Mouse (Mus musculus) stomach, postnatal 0 days (tissue): Measurements from ENCODE around the gene Pih1d2. TPM values are rescaled to one million over a fixed set of nuclear protein-coding genes. Genes with fewer than 3 reads are reported as not detected.

Experiments
- ATAC-seq: fragments of 200-750 bp; cut with Nextera tagmentation; 2 replicates; pipeline ENCODE4 v1.8.0; 2017; ENCODE audit not compliant: low FRiP score, low TSS enrichment
- DNase-seq: peaks from one replicate; pipeline ENCODE4 v3.0.0-alpha.2; 2016; ENCODE audit warnings: low spot score
- H3K27ac ChIP-seq: fragments of 300-500 bp; sonication (generic); replicated peaks from 2 replicates; pipeline ENCODE4 v1.5.1; 2014; ENCODE audit warnings: mild to moderate bottlenecking, control low read depth
- H3K27me3 ChIP-seq: fragments of 300-500 bp; sonication (generic); 2 replicates; pipeline ENCODE4 v1.6.1; 2014; ENCODE audit warnings: low read length; ENCODE audit not compliant: control insufficient read depth, insufficient read depth
- H3K36me3 ChIP-seq: fragments of 300-500 bp; sonication (generic); 2 replicates; pipeline ENCODE4 v1.6.1; 2014; ENCODE audit warnings: low read length, mixed read lengths; ENCODE audit not compliant: control insufficient read depth, insufficient read depth
- H3K4me1 ChIP-seq: fragments of 300-500 bp; sonication (generic); replicated peaks from 2 replicates; pipeline ENCODE4 v1.6.1; 2014; ENCODE audit warnings: antibody characterized with exemption; ENCODE audit not compliant: control insufficient read depth, insufficient read depth
- H3K4me2 ChIP-seq: fragments of 300-500 bp; sonication (generic); replicated peaks from 2 replicates; pipeline ENCODE4 v1.6.1; 2014; ENCODE audit warnings: low read depth, mild to moderate bottlenecking, control low read depth, moderate library complexity
- H3K4me3 ChIP-seq: fragments of 300-500 bp; sonication (generic); 2 replicates; pipeline ENCODE4 v1.5.1; 2014; ENCODE audit warnings: low read depth, low read length, control low read depth
- H3K9ac ChIP-seq: fragments of 300-500 bp; sonication (generic); 2 replicates; pipeline ENCODE4 v1.6.1; 2014; ENCODE audit warnings: mild to moderate bottlenecking, low read length, control low read depth, mixed read lengths
- H3K9me3 ChIP-seq: fragments of 300-500 bp; sonication (generic); 2 replicates; pipeline ENCODE4 v1.6.1; 2016; ENCODE audit warnings: low read length; ENCODE audit not compliant: control insufficient read depth
- CTCF ChIP-seq: IDR thresholded peaks from 2 replicates; pipeline ENCODE4 v1.5.1; 2016; ENCODE audit warnings: antibody characterized with exemption, low read depth, mild to moderate bottlenecking, moderate library complexity
- EP300 ChIP-seq: optimal IDR thresholded peaks from 2 replicates; pipeline ENCODE3; 2016; ENCODE audit warnings: antibody characterized with exemption
- WGBS: fragments of 180-500 bp; shearing (Covaris S2); extraction: QIAGEN DNeasy Blood & Tissue Kit; methylation state at CpG from one replicate; pipeline ENCODE4 v1.1.7; 2014; 5-methylcytosine and 5-hydroxymethylcytosine counted together
- polyA plus RNA-seq: library from polyadenylated mRNA; unstranded; fragments of >200 nt; fragmentation: Nextera tagmentation; extraction: Ambion mirVana; gene quantifications from 2 replicates; pipeline ENCODE4 v1.2.1, GENCODE M21; 2015

The Pih1d2 gene
- polyA plus RNA-seq, 1 experiment from 2014 or later: 2.2 TPM

GRCm38 (mm10) chr9:50633059-50633458 is 15.9 kb downstream of the Pih1d2 start:
- Histone ChIP-seq H3K4me3 (no peak overlapping the region), H3K36me3 (no peaks in the 10 kb centered on the region; the same call in 1 of the 2 replicates), H3K9me3 (no peaks in the 10 kb centered on the region), H3K4me1 (no peaks in the 10 kb centered on the region), H3K9ac (no peak overlapping the region), H3K27me3 (no peaks in the 10 kb centered on the region), H3K27ac (no peak overlapping the region), H3K4me2 (no peak overlapping the region)
- TF ChIP-seq EP300 (no peak), CTCF (peak; percentile 52)
- ATAC-seq (peak; percentile 12; the same call in 1 of the 2 replicates), DNase-seq (peak; percentile 22)
- WGBS: 55% methylated on average over 2 of the region's 2 CpGs

GRCm38 (mm10) chr9:50634270-50634669 is 17.1 kb downstream of the Pih1d2 start:
- TF ChIP-seq EP300 (no peak), CTCF (no peak)
- DNase-seq: no peak
- Histone ChIP-seq H3K36me3 (peaks cover 5% of the 10 kb centered on the region; the same call in 1 of the 2 replicates), H3K4me3 (no peak overlapping the region), H3K9ac (no peak overlapping the region), H3K9me3 (no peaks in the 10 kb centered on the region), H3K27me3 (no peaks in the 10 kb centered on the region), H3K4me1 (no peaks in the 10 kb centered on the region), H3K4me2 (no peak overlapping the region), H3K27ac (no peak overlapping the region)
- ATAC-seq: no peak
- 93% methylated on average over 11 of the region's 11 CpGs for WGBS

- H3K27me3 ChIP-seq: no peaks in the 10 kb centered on the region
- H3K27ac ChIP-seq: no peak overlapping the region
- H3K4me2 ChIP-seq: no peak overlapping the region
- no peak for ATAC-seq
- H3K9me3 ChIP-seq: no peaks in the 10 kb centered on the region
- peaks cover 37% of the 10 kb centered on the region for H3K36me3 ChIP-seq
- TF ChIP-seq CTCF (no peak), EP300 (no peak)
- H3K4me1 ChIP-seq: no peaks in the 10 kb centered on the region
- no peak overlapping the region for H3K9ac ChIP-seq
- H3K4me3 ChIP-seq: no peak overlapping the region
- DNase-seq: no peak
- 71% methylated on average over 10 of the region's 10 CpGs for WGBS
Measured at GRCm38 (mm10) chr9:50646826-50647370, 29.8 kb downstream of the Pih1d2 start.

GRCm38 (mm10) chr9:50650503-50650902 is 33.4 kb downstream of the Pih1d2 start:
- Histone ChIP-seq H3K27me3 (no peaks in the 10 kb centered on the region), H3K36me3 (peaks cover 30% of the 10 kb centered on the region), H3K4me1 (no peaks in the 10 kb centered on the region), H3K9ac (no peak overlapping the region), H3K27ac (no peak overlapping the region), H3K4me2 (no peak overlapping the region), H3K4me3 (no peak overlapping the region), H3K9me3 (no peaks in the 10 kb centered on the region)
- 88% methylated on average over 10 of the region's 10 CpGs for WGBS
- ATAC-seq (no peak), DNase-seq (peak; percentile 36)
- no peak for TF ChIP-seq CTCF
- no peak for TF ChIP-seq EP300

- Histone ChIP-seq H3K27ac (no peak overlapping the region), H3K4me1 (no peaks in the 10 kb centered on the region), H3K9me3 (no peaks in the 10 kb centered on the region), H3K36me3 (no peaks in the 10 kb centered on the region; the same call in 1 of the 2 replicates), H3K4me2 (peak overlapping the region; percentile 78), H3K4me3 (peak overlapping the region; percentile 93), H3K27me3 (no peaks in the 10 kb centered on the region), H3K9ac (peak overlapping the region; percentile 90)
- ATAC-seq: no peak
- DNase-seq: no peak
- 14% methylated on average over 5 of the region's 5 CpGs for WGBS
- TF ChIP-seq CTCF (no peak), EP300 (no peak)
Measured at GRCm38 (mm10) chr9:50658391-50658790, 41.3 kb downstream of the Pih1d2 start.

- Histone ChIP-seq H3K4me1 (no peaks in the 10 kb centered on the region), H3K36me3 (no peaks in the 10 kb centered on the region; the same call in 1 of the 2 replicates), H3K9ac (peak overlapping the region; percentile 90), H3K4me2 (peak overlapping the region; percentile 78), H3K27ac (peak overlapping the region; percentile 86), H3K27me3 (no peaks in the 10 kb centered on the region), H3K4me3 (peak overlapping the region; percentile 93), H3K9me3 (no peaks in the 10 kb centered on the region)
- DNase-seq (no peak), ATAC-seq (no peak; the same call in 1 of the 2 replicates)
- no peak for TF ChIP-seq CTCF
- TF ChIP-seq EP300: no peak
- WGBS: 1% methylated on average over 27 of the region's 28 CpGs
Measured at GRCm38 (mm10) chr9:50658941-50659388, 41.8 kb downstream of the Pih1d2 start.
